Mouse (Mus musculus) small intestine, adult 2 months (tissue): ENCODE measurements around the gene Zfhx3. TPM values are rescaled to one million over a fixed set of nuclear protein-coding genes. Genes with fewer than 3 reads are reported as not detected.

Experiments used
- H3K27ac ChIP-seq: fragments of 200-500 bp; 2 replicates; pipeline ENCODE4 v1.5.1; 2012; ENCODE audit warnings: low read depth, low read length, control low read depth, inconsistent platforms; ENCODE audit not compliant: insufficient read depth
- H3K27me3 ChIP-seq: fragments of 200-500 bp; 2 replicates; pipeline ENCODE4 v1.6.1; 2012; ENCODE audit warnings: mild to moderate bottlenecking, moderate library complexity, low read length, inconsistent platforms; ENCODE audit not compliant: control insufficient read depth, insufficient read depth
- H3K36me3 ChIP-seq: fragments of 200-500 bp; 2 replicates; pipeline ENCODE4 v1.6.1; 2012; ENCODE audit warnings: mild to moderate bottlenecking, low read length, control low read depth, inconsistent platforms; ENCODE audit not compliant: control insufficient read depth, insufficient read depth
- H3K4me1 ChIP-seq: fragments of 200-500 bp; 2 replicates; pipeline ENCODE4 v1.6.1; 2012; ENCODE audit warnings: low read length, inconsistent platforms, mixed read lengths; ENCODE audit not compliant: control insufficient read depth, insufficient read depth, insufficient read length
- H3K4me3 ChIP-seq: fragments of 200-500 bp; 2 replicates; pipeline ENCODE4 v1.5.1; 2012; ENCODE audit warnings: low read depth, mild to moderate bottlenecking, control low read depth, inconsistent platforms, low read length, moderate library complexity
- CTCF ChIP-seq: fragments of 200-500 bp; IDR thresholded peaks from 2 replicates; pipeline ENCODE4 v1.5.1; 2012; ENCODE audit warnings: low read depth, mild to moderate bottlenecking, control low read depth, inconsistent platforms, low read length, moderate library complexity, mixed read lengths; ENCODE audit not compliant: insufficient replicate concordance, insufficient read length; ENCODE audit errors: extremely low read depth
- POLR2A ChIP-seq: fragments of 200-500 bp; IDR thresholded peaks from 2 replicates; pipeline ENCODE4 v1.6.1; 2012; ENCODE audit warnings: low read depth, mild to moderate bottlenecking, control low read depth, inconsistent platforms, low read length, moderate library complexity
- WGBS: fragments of 180-500 bp; shearing (Covaris S2); methylation state at CpG from one replicate; pipeline ENCODE4 v1.1.7; 2018; 5-methylcytosine and 5-hydroxymethylcytosine counted together
- polyA plus RNA-seq: library from polyadenylated mRNA; depleted of rRNA; stranded (reverse); fragments of >200 nt; gene quantifications from 2 replicates; pipeline ENCODE4 v1.2.3, GENCODE M21; 2012

The Zfhx3 gene
- polyA plus RNA-seq, 1 experiment = 2.0 TPM

GRCm38 (mm10) chr8:108277960-108278359 lies 335.5 kb downstream of the Zfhx3 start:
- TF ChIP-seq CTCF = no peak
- TF ChIP-seq POLR2A = no peak
- 82% methylated on average over 2 of the region's 2 CpGs for WGBS

DNA sequence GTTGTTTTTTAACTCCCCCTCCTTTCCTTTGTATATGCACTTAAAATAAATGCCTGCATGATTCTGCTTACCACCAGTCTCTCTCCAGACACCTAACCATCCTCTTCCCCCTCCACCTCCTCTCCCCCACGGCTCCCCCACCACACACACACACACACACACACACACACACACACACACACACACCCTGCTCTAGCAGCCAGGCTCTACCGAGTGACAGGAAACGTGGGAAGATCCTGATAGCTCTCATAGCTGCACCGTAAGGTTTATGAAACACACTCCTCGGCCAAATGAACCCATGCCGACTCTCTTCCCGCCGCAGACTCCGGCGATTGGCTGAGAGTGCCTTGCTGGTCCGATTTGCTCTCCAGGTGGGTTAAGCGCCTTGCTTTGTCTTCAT lies 339.5 kb downstream of the Zfhx3 start:
- TF ChIP-seq CTCF = no peak
- no peak for TF ChIP-seq POLR2A
- H3K4me3 ChIP-seq = no peak overlapping the region
- no peaks in the 10 kb centered on the region for H3K4me1 ChIP-seq
- no peaks in the 10 kb centered on the region for H3K27me3 ChIP-seq
- no peaks in the 10 kb centered on the region for H3K36me3 ChIP-seq
- H3K27ac ChIP-seq = no peak overlapping the region
- WGBS = 69% methylated on average over 12 of the region's 12 CpGs

More at GRCm38 (mm10) chr8:108277960-108278359, 335.5 kb downstream of the Zfhx3 start:
- Histone ChIP-seq H3K4me1 (no peaks in the 10 kb centered on the region), H3K27ac (no peak overlapping the region), H3K36me3 (no peaks in the 10 kb centered on the region), H3K27me3 (no peaks in the 10 kb centered on the region), H3K4me3 (no peak overlapping the region)

DNA sequence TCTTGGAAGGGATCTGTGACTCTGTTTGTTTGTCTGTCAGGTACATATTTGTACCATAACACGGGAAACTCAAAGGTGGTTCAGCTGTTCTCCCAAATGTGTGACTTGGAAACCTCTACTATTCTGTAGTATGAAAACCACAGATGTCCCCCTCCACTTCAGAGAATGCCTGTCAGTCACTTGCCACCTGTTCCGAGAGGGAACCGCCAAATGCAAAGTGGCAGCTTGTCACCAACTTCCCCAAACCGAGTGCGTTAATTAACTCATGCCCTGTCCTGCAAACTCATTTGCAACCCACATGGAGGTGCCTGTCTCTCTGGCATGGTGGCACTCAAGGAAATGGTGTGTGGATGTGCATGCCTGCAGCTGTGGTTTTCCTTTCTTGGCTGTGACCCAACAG lies 343.7 kb downstream of the Zfhx3 start:
- Histone ChIP-seq H3K4me1 (no peaks in the 10 kb centered on the region), H3K27ac (no peak overlapping the region), H3K4me3 (no peak overlapping the region), H3K27me3 (no peaks in the 10 kb centered on the region), H3K36me3 (no peaks in the 10 kb centered on the region)
- TF ChIP-seq CTCF (no peak), POLR2A (no peak)
- 58% methylated on average over 5 of the region's 5 CpGs for WGBS

- TF ChIP-seq CTCF (no peak), POLR2A (no peak)
- H3K27ac ChIP-seq = no peak overlapping the region
- H3K4me1 ChIP-seq = no peaks in the 10 kb centered on the region
- WGBS = 77% methylated on average over 9 of the region's 9 CpGs
- no peaks in the 10 kb centered on the region for H3K27me3 ChIP-seq
- H3K4me3 ChIP-seq = no peak overlapping the region
- H3K36me3 ChIP-seq = no peaks in the 10 kb centered on the region
These were observed 358.6 kb downstream of the Zfhx3 start for GRCm38 (mm10) chr8:108300964-108301615.

GRCm38 (mm10) chr8:108301654-108302053 lies 359.2 kb downstream of the Zfhx3 start:
- WGBS = 81% methylated on average over 12 of the region's 12 CpGs
- Histone ChIP-seq H3K4me3 (no peak overlapping the region), H3K4me1 (no peaks in the 10 kb centered on the region), H3K27ac (no peak overlapping the region), H3K27me3 (no peaks in the 10 kb centered on the region), H3K36me3 (no peaks in the 10 kb centered on the region)
- TF ChIP-seq CTCF = no peak
- TF ChIP-seq POLR2A = no peak

DNA sequence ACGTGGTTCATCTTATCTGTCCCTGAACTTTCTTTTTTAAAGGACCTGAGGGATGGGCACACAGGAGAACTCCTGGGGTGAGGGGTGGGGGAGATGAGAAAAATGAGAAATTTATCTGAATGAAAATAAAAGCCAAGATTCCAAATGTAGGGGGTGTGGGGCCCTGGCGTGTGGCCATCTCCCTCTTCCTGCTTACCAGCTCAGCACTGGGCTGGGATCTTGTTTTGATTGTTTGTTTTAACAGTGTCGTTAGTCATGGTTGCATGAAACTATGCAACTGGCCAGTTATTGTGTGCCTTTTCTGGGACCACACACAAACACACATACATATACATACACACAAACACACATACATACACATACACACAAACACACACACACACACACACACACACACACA lies 362.9 kb downstream of the Zfhx3 start:
- no peak for TF ChIP-seq POLR2A
- TF ChIP-seq CTCF = no peak
- Histone ChIP-seq H3K27me3 (no peaks in the 10 kb centered on the region), H3K4me3 (no peak overlapping the region), H3K36me3 (no peaks in the 10 kb centered on the region), H3K27ac (no peak overlapping the region), H3K4me1 (no peaks in the 10 kb centered on the region)
- 45% methylated on average over 3 of the region's 3 CpGs for WGBS

DNA sequence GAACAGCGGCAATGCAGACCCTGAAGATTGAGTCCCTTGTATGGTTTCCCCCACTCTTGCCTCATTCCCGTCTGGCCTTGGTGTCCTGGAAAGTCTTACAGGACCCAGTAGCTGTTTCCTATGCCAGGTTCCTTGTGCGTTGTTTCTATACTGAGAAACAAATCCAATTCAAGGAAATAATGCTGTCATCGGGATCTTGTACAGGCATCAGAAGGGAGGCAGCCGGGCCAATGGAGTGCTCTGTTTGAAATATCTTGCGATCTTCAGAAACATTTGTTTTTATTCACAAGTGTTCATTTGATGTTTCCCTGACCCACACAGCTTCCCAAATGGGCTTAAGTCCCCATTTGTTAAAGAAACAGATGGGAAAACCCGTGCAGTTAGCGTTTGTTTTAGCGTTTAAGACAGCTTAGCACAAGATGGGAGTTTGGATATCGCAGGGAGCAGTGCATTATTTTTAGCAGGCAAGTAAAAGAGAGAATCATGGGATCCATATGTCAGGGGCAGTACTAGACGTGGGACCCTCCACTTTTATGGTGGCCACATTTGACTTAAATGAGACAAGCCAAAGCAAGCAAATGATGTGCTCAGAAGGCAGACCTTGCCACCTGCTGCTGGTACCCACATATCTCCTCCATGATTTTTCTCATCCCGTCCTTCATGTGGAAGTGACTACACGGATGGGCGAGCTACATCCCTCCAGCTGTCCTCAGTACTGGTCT lies 367.2 kb downstream of the Zfhx3 start:
- TF ChIP-seq POLR2A (no peak), CTCF (no peak)
- Histone ChIP-seq H3K4me3 (no peak overlapping the region), H3K27ac (no peak overlapping the region), H3K36me3 (no peaks in the 10 kb centered on the region), H3K4me1 (no peaks in the 10 kb centered on the region; the same call in 1 of the 2 replicates), H3K27me3 (no peaks in the 10 kb centered on the region)
- WGBS = 75% methylated on average over 14 of the region's 14 CpGs
